Mouse (Mus musculus): ENCODE measurements at regions not wholly inside any gene's neighbourhood (a gene's known extent, or its start where the extent isn't known, plus 50 kb on each side); places are given as distances from the start of the nearest gene placed in this dataset.

DNA sequence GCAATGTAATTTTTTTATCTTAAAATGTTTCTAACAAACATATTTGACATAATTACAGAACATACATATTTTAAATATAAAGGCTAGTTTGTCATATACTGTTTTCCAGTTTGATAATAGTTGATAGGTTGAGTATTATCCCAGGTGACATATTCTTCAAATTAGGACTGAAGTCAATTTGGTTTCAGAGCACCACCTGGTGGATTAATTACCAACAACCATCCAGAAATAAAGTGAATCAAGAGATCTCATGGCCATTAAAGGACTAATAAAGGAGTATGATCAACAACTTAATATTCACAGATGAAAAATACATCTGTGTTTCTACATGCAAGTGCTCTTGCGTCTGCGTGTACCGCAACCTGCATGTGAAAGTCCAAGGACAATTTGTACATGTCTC lies 50.3 kb upstream of the Nmu start:
- TF ChIP-seq CTCF (IDR thresholded peaks at IDR 0.05; ENCODE audit: insufficient read depth, low read length) (0 out of 2 replicates have a peak, but pooled peaks have one; percentile 1), POLR2A (IDR thresholded peaks at IDR 0.05; ENCODE audit: borderline replicate concordance, extremely low read depth, low read depth, low read length) (no peak)
- no peak for DNase-seq
- Histone ChIP-seq H3K4me3 (replicated peaks; ENCODE audit: extremely low read depth, low read depth, low read length) (no peak overlapping the region), H3K4me1 (ENCODE audit: control insufficient read depth, insufficient read depth, low read length) (no peaks in the 10 kb centered on the region)
- 89% methylated on average over 3 of the region's 3 CpGs for WGBS

DNA sequence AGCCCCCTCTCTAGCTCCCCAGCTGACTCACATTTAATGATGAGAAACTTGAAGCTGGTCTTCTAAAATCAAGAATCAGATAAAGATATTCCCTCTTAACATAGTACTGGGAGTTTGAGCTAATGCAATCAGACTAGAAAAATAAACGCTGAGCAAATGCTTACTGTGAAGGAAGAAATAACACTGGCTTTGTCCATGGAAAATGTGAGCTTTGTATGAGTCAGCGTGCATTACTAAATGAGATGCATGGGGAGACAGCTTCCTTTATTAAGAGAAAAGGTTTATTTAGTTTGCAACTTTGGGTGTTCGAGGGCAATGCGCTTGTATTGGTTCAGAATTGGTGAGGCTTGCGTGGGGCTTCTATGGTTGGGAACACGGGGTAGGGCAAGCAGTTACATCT lies 52.7 kb upstream of the Nmu start:
- WGBS = 78% methylated on average over 6 of the region's 6 CpGs
- TF ChIP-seq CTCF (IDR thresholded peaks at IDR 0.05; ENCODE audit: insufficient read depth, low read length) (no peak), POLR2A (IDR thresholded peaks at IDR 0.05; ENCODE audit: borderline replicate concordance, extremely low read depth, low read depth, low read length) (no peak)
- H3K4me3 ChIP-seq (replicated peaks; ENCODE audit: extremely low read depth, low read depth, low read length) = no peak overlapping the region
- no peaks in the 10 kb centered on the region for H3K4me1 ChIP-seq (ENCODE audit: control insufficient read depth, insufficient read depth, low read length)
- no peak for DNase-seq

DNA sequence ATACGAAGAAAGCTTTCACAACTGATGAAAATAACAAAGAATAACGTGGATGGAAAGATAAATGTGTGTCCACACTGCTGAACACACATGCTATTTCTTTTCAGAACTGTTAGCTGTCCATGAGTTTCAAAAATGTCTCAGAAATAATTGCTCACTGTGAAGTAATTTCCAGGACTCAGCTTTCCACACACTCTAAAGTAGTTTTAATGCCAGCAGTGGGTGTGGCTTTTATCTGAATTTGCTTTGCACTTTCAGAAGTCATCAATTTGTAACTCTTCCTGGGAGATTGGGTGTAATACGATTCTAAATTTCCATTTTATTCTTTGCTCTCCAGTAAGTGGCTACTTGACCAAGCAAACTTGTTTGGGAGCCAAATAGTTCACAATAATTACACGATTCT lies 53.5 kb upstream of the Nmu start:
- DNase-seq = no peak
- H3K4me1 ChIP-seq (ENCODE audit: control insufficient read depth, insufficient read depth, low read length) = no peaks in the 10 kb centered on the region
- H3K4me3 ChIP-seq (replicated peaks; ENCODE audit: extremely low read depth, low read depth, low read length) = no peak overlapping the region
- 51% methylated on average over 4 of the region's 4 CpGs for WGBS
- no peak for TF ChIP-seq POLR2A (IDR thresholded peaks at IDR 0.05; ENCODE audit: borderline replicate concordance, extremely low read depth, low read depth, low read length)
- TF ChIP-seq CTCF (IDR thresholded peaks at IDR 0.05; ENCODE audit: insufficient read depth, low read length) = no peak

DNA sequence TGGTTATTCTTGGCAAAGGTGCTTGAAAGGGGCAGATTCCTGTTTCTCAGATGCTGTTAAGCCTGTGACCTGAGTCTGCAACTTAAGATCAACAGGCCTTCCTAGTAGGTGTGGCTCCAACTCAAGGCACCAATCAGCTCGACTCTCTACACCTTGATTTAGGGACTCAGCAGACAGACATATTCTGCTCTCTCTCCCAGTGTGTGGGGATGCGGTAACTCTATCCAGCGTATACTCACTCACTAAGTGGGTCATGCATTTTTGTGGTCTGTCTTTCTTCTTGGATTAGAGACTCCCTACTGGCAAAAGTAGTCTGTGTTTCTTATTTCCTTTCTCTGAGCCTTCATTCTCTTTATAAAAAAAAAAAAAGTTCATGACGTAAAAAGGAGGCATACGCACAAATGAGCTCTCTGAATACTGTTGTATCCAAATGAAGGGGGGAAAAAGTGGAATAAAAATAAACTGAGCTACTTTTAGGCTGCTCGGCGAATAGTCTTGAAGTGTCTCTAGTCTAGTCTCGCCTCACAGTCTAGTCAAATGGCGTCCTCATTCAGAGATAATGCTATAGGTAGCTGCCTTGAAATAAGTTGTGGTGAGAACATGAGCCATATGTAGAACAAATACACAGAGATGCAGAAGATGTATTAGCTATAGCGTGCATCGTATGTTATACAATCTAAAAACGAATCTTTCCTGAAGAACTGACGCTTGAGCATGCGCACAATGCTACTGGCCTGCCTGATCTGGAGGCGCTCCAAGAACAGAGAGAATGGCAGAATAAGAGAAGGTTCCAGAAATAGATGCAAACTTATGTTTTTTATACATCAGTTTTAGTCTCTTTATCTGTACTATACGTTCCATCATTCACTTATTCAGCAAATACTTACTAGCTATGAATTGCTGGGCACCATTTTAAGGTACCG lies 55.6 kb upstream of the Nmu start:
- no peak for DNase-seq
- WGBS = 85% methylated on average over 17 of the region's 17 CpGs
- no peak for TF ChIP-seq POLR2A (IDR thresholded peaks at IDR 0.05; ENCODE audit: borderline replicate concordance, extremely low read depth, low read depth, low read length)
- no peak for TF ChIP-seq CTCF (IDR thresholded peaks at IDR 0.05; ENCODE audit: insufficient read depth, low read length)
- Histone ChIP-seq H3K4me3 (replicated peaks; ENCODE audit: extremely low read depth, low read depth, low read length) (no peak overlapping the region), H3K4me1 (ENCODE audit: control insufficient read depth, insufficient read depth, low read length) (no peaks in the 10 kb centered on the region)

DNA sequence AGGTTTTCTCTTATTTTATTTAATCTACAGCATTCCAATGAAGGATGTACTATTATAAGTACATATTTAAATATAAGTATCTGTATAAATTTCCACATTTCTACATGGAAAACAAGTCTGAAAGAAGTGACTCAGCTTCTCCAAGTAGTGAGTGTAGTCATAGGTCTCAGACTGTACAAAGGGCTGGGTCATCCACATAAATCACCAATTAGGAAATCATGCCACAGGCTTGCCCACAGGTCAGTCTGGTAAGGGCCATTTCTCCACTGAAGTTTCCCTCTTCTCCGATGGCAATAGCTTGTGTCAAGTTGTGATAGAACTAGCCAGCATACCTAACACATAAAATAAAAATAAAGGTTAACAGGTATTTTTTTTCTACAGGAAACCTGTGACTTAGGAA lies 56.3 kb upstream of the Nmu start:
- no peak for DNase-seq
- H3K4me3 ChIP-seq (replicated peaks; ENCODE audit: extremely low read depth, low read depth, low read length) = no peak overlapping the region
- no peak for TF ChIP-seq POLR2A (IDR thresholded peaks at IDR 0.05; ENCODE audit: borderline replicate concordance, extremely low read depth, low read depth, low read length)
- no peak for TF ChIP-seq CTCF (IDR thresholded peaks at IDR 0.05; ENCODE audit: insufficient read depth, low read length)
- 85% methylated on average over 1 of the region's 1 CpGs for WGBS
- H3K4me1 ChIP-seq (ENCODE audit: control insufficient read depth, insufficient read depth, low read length) = no peaks in the 10 kb centered on the region

DNA sequence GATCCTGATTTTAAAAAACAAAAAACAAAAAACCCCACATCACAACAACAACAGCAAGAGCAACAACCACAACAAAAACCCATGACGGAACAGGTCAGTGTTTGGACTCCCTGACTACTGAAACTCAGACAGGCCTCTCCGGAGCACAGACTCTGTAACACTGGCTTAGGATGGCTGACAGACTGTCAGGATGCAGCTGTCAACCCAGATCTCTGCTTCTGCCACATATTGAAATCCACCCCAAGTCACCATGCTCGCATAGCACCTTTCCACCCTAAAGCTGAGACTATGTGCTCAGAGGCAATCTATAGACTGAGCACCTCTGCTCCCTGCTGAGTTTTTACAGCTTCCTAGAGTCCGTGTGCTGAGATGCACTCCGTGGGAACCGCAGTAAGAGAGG lies 57.0 kb upstream of the Nmu start:
- TF ChIP-seq POLR2A (IDR thresholded peaks at IDR 0.05; ENCODE audit: borderline replicate concordance, extremely low read depth, low read depth, low read length) (no peak), CTCF (IDR thresholded peaks at IDR 0.05; ENCODE audit: insufficient read depth, low read length) (no peak)
- no peaks in the 10 kb centered on the region for H3K4me1 ChIP-seq (ENCODE audit: control insufficient read depth, insufficient read depth, low read length)
- DNase-seq = no peak
- no peak overlapping the region for H3K4me3 ChIP-seq (replicated peaks; ENCODE audit: extremely low read depth, low read depth, low read length)
- WGBS = 82% methylated on average over 6 of the region's 6 CpGs

DNA sequence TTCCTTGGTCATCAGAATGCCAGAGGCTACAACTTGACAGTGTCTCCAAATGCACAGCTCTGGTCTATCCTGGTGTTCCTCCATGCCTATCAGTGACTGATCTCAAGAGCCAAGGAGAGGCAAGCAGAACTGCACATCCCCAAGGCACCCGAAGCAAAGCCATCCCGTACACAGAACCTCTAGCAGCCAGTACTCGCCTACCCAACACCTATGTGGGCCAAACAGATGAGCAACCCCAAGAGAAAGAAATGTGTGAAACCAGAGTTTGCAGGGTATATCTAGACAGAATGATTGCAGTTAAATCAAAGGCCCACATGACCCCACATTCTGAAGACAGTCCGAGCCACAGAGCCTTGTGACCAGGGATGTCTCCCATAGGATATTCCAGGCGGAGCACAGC lies 60.0 kb upstream of the Nmu start:
- TF ChIP-seq POLR2A (IDR thresholded peaks at IDR 0.05; ENCODE audit: borderline replicate concordance, extremely low read depth, low read depth, low read length) = no peak
- TF ChIP-seq CTCF (IDR thresholded peaks at IDR 0.05; ENCODE audit: insufficient read depth, low read length) = no peak
- Histone ChIP-seq H3K4me3 (replicated peaks; ENCODE audit: extremely low read depth, low read depth, low read length) (no peak overlapping the region), H3K4me1 (ENCODE audit: control insufficient read depth, insufficient read depth, low read length) (no peaks in the 10 kb centered on the region)
- no peak for DNase-seq
- 93% methylated on average over 5 of the region's 5 CpGs for WGBS

DNA sequence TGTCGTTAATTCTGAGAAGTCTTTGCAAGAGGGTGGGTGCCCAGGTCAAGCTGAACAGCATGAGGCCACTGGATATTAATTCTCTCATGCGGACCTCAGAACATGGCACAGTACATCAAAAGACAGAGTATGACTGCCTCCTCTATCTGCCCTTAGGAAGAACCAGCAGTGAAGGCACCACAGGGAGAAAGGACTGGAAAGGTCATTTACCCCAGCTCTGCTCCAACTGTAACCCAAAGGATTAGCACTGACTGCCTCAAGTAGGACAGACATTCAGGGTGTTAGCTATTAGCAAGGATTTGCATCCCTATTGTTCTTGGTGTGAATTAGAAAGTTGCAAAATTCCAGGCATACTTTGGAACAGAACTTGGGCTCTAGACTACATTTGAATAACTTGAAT lies 58.2 kb upstream of the Gm7271 start:
- 87% methylated on average over 2 of the region's 2 CpGs for WGBS

DNA sequence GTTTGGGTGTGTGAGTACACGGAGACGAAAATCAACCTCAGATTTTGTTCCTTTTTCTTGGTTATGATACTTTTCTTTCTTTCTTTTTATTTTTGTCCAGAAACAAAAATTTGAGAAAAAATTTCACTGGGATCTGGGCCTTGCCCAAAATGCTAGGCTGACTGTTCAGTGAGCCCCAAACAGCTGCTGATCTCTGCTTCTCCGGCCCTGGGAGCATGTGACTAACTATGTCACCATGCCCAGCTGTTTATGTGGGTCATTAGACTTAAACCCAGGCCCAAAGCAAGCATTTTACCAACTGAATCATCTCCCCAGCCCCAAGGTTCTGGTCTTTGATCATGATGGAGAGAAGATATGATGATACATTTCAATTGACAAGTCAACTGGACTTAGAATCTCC lies 56.3 kb upstream of the Gm7271 start:
- WGBS = 84% methylated on average over 3 of the region's 3 CpGs
- no peak for DNase-seq
- TF ChIP-seq CTCF (IDR thresholded peaks at IDR 0.05; ENCODE audit: insufficient read depth, low read length) = no peak
- no peak for TF ChIP-seq POLR2A (IDR thresholded peaks at IDR 0.05; ENCODE audit: borderline replicate concordance, extremely low read depth, low read depth, low read length)

More for the DNA sequence above, 58.2 kb upstream of the Gm7271 start:
- no peak for DNase-seq
- H3K4me3 ChIP-seq (replicated peaks; ENCODE audit: extremely low read depth, low read depth, low read length) = no peak overlapping the region
- H3K4me1 ChIP-seq (ENCODE audit: control insufficient read depth, insufficient read depth, low read length) = no peaks in the 10 kb centered on the region
- no peak for TF ChIP-seq CTCF (IDR thresholded peaks at IDR 0.05; ENCODE audit: insufficient read depth, low read length)
- no peak for TF ChIP-seq POLR2A (IDR thresholded peaks at IDR 0.05; ENCODE audit: borderline replicate concordance, extremely low read depth, low read depth, low read length)

DNA sequence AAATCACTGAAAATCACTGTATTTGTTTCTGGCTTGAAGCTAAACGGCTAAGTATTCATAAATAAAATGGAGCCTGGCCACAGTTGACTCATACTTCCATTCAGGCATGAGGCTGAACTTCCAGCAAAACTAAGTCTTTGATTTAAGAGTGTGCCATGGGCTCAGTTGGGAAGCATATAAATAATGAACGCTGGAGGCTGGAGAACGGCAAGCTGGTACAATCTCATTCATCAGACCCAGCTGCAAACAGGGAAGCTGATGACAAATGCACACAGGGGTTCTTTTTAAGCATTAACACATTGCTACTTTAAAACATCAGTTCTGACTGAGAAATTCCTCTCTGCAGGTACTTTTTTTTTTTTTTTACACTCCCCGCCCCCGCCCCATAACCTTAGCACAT lies 54.4 kb upstream of the Gm7271 start:
- no peak for DNase-seq
- Histone ChIP-seq H3K4me1 (ENCODE audit: control insufficient read depth, insufficient read depth, low read length) (no peaks in the 10 kb centered on the region), H3K4me3 (replicated peaks; ENCODE audit: extremely low read depth, low read depth, low read length) (no peak overlapping the region)
- TF ChIP-seq CTCF (IDR thresholded peaks at IDR 0.05; ENCODE audit: insufficient read depth, low read length) (no peak), POLR2A (IDR thresholded peaks at IDR 0.05; ENCODE audit: borderline replicate concordance, extremely low read depth, low read depth, low read length) (no peak)
- 75% methylated on average over 5 of the region's 5 CpGs for WGBS

More for the DNA sequence above, 56.3 kb upstream of the Gm7271 start:
- no peaks in the 10 kb centered on the region for H3K4me1 ChIP-seq (ENCODE audit: control insufficient read depth, insufficient read depth, low read length)
- no peak overlapping the region for H3K4me3 ChIP-seq (replicated peaks; ENCODE audit: extremely low read depth, low read depth, low read length)

Measured in lung, adult 2 months (tissue).